Mouse (Mus musculus) right cerebral cortex, postnatal 4 days (tissue): Measurements from ENCODE around the gene Hnf4a.
"Not testable (repeated sequence)": the region's sequence is repeated elsewhere in the genome, so short reads cannot be mapped to it uniquely, and the experiment has no call there.

Experiments used
- DNase-seq: peaks from one replicate; pipeline ENCODE4 v3.0.0-alpha.2; 2022

Hnf4a gene

GRCm38 (mm10) chr2:163596057-163596872, 89.7 kb downstream of the Hnf4a start:
- no peak for DNase-seq

- DNase-seq = no peak
These were observed 90.2 kb downstream of the Hnf4a start for GRCm38 (mm10) chr2:163596873-163597155.

- DNase-seq = peak; percentile 49
These were observed 91.1 kb downstream of the Hnf4a start for GRCm38 (mm10) chr2:163597661-163598060.

GRCm38 (mm10) chr2:163599226-163599625, 92.6 kb downstream of the Hnf4a start:
- DNase-seq = peak; percentile 63

- DNase-seq = no peak
These were observed 94.5 kb downstream of the Hnf4a start for GRCm38 (mm10) chr2:163601066-163601465.

GRCm38 (mm10) chr2:163601712-163602100, 95.1 kb downstream of the Hnf4a start:
- DNase-seq = no peak

- peak; percentile 80 for DNase-seq
These were observed 95.7 kb downstream of the Hnf4a start, which contains the start of gene Ttpal for GRCm38 (mm10) chr2:163602101-163602971. Ttpal (plus strand) TSS chr2:163602314.

GRCm38 (mm10) chr2:163606161-163606560, 99.6 kb downstream of the Hnf4a start:
- DNase-seq = no peak

GRCm38 (mm10) chr2:163608008-163608407, 101.4 kb downstream of the Hnf4a start:
- DNase-seq = no peak

- DNase-seq = no peak
These were observed 102.8 kb downstream of the Hnf4a start for GRCm38 (mm10) chr2:163609281-163609975.

GRCm38 (mm10) chr2:163611176-163611575, 104.6 kb downstream of the Hnf4a start:
- DNase-seq = no peak

- DNase-seq = no peak
These were observed 106.6 kb downstream of the Hnf4a start for GRCm38 (mm10) chr2:163613206-163613605.

- no peak for DNase-seq
These were observed 107.4 kb downstream of the Hnf4a start for GRCm38 (mm10) chr2:163613990-163614389.

GRCm38 (mm10) chr2:163615401-163615800, 108.8 kb downstream of the Hnf4a start:
- DNase-seq = no peak

- DNase-seq = no peak
These were observed 109.5 kb downstream of the Hnf4a start for GRCm38 (mm10) chr2:163615906-163616651.

GRCm38 (mm10) chr2:163616652-163617227, 110.1 kb downstream of the Hnf4a start:
- no peak for DNase-seq

- DNase-seq = no peak
These were observed 110.7 kb downstream of the Hnf4a start for GRCm38 (mm10) chr2:163617232-163617863.

GRCm38 (mm10) chr2:163617874-163618273, 111.3 kb downstream of the Hnf4a start:
- DNase-seq = no peak

- no peak for DNase-seq
These were observed 113.8 kb downstream of the Hnf4a start for GRCm38 (mm10) chr2:163620451-163620850.

GRCm38 (mm10) chr2:163621401-163621800, 114.8 kb downstream of the Hnf4a start:
- not testable (repeated sequence) for DNase-seq
